Mouse (Mus musculus) kidney, adult 2 months (tissue): ENCODE results near the gene Sap30bp. TPM values are rescaled to one million over a fixed set of nuclear protein-coding genes. Genes with fewer than 3 reads are reported as not detected.

Experiments
- DNase-seq: peaks from one replicate; pipeline ENCODE4 v3.0.0; 2021
- H3K27ac ChIP-seq: fragments of 200-500 bp; 2 replicates; pipeline ENCODE4 v1.5.1; 2012; ENCODE audit warnings: low read depth, low read length, control low read depth, inconsistent platforms; ENCODE audit not compliant: insufficient read depth
- H3K27me3 ChIP-seq: fragments of 200-500 bp; replicated peaks from 2 replicates; pipeline ENCODE4 v1.6.1; 2012; ENCODE audit warnings: mild to moderate bottlenecking, moderate library complexity, low read length, inconsistent platforms; ENCODE audit not compliant: control insufficient read depth, insufficient read depth
- H3K36me3 ChIP-seq: fragments of 200-500 bp; 2 replicates; pipeline ENCODE4 v1.6.1; 2012; ENCODE audit warnings: mild to moderate bottlenecking, moderate library complexity, low read length, inconsistent platforms; ENCODE audit not compliant: control insufficient read depth, insufficient read depth
- H3K4me1 ChIP-seq: fragments of 200-500 bp; 2 replicates; pipeline ENCODE4 v1.6.1; 2011; ENCODE audit warnings: low read length; ENCODE audit not compliant: control insufficient read depth, insufficient read depth
- H3K4me3 ChIP-seq: fragments of 200-500 bp; 2 replicates; pipeline ENCODE4 v1.5.1; 2011; ENCODE audit warnings: mild to moderate bottlenecking, low read depth, low read length, control low read depth; ENCODE audit not compliant: insufficient read depth
- CTCF ChIP-seq: fragments of 200-500 bp; conservative IDR thresholded peaks from 2 replicates; pipeline ENCODE4 v1.5.1; 2011; ENCODE audit warnings: low read depth, mild to moderate bottlenecking, control low read depth, low read length, moderate library complexity, mixed read lengths; ENCODE audit not compliant: insufficient read depth, insufficient read length
- POLR2A ChIP-seq: fragments of 200-500 bp; IDR thresholded peaks from one replicate; pipeline ENCODE4 v1.6.1; 2011; ENCODE audit warnings: low read depth, low read length, control low read depth
- WGBS: fragments of 180-500 bp; shearing (Covaris S2); methylation state at CpG from one replicate; pipeline ENCODE4 v1.1.7; 2018; 5-methylcytosine and 5-hydroxymethylcytosine counted together
- polyA plus RNA-seq: library from polyadenylated mRNA; depleted of rRNA; stranded (reverse); fragments of >200 nt; gene quantifications from 2 replicates; pipeline ENCODE4 v1.2.3, GENCODE M21; 2012

The Sap30bp gene
- polyA plus RNA-seq, 1 experiment = 20.5 TPM

GRCm38 (mm10) chr11:115906521-115906920, 26.6 kb upstream of the Sap30bp start:
- peaks cover 53% of the 10 kb centered on the region for H3K4me1 ChIP-seq
- no peak for TF ChIP-seq POLR2A
- peak overlapping the region; percentile 87 for H3K27ac ChIP-seq
- peak; percentile 70 for DNase-seq
- no peaks in the 10 kb centered on the region for H3K36me3 ChIP-seq
- H3K27me3 ChIP-seq = no peaks in the 10 kb centered on the region
- no peak overlapping the region for H3K4me3 ChIP-seq
- WGBS = 45% methylated on average over 5 of the region's 5 CpGs

DNA sequence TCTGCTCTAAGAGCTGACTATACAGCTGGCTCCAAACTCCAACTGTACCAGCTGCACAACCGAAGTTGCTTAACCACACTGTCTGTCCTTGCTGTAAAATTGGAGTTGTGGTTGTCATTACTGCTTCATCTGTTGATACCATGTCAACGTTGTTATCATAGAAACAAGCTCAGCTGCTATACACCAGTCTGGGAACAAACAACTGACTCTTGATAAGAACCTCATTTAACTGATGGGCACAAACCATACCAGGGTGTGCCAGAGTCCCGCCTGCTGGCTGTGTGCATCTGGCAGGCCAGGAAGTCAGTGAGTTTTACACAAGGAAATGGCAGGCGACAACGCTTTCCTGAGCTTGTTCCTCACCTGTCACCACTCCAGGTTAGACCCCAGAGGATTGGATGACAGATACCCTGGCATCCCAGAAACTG, 21.9 kb upstream of the Sap30bp start:
- H3K27me3 ChIP-seq = no peaks in the 10 kb centered on the region
- peak; percentile 23 for DNase-seq
- H3K36me3 ChIP-seq = no peaks in the 10 kb centered on the region
- peak overlapping the region; percentile 95 for H3K27ac ChIP-seq
- 70% methylated on average over 5 of the region's 5 CpGs for WGBS
- no peak for TF ChIP-seq POLR2A
- TF ChIP-seq CTCF = no peak
- peaks cover 25% of the 10 kb centered on the region for H3K4me1 ChIP-seq
- no peak overlapping the region for H3K4me3 ChIP-seq

DNA sequence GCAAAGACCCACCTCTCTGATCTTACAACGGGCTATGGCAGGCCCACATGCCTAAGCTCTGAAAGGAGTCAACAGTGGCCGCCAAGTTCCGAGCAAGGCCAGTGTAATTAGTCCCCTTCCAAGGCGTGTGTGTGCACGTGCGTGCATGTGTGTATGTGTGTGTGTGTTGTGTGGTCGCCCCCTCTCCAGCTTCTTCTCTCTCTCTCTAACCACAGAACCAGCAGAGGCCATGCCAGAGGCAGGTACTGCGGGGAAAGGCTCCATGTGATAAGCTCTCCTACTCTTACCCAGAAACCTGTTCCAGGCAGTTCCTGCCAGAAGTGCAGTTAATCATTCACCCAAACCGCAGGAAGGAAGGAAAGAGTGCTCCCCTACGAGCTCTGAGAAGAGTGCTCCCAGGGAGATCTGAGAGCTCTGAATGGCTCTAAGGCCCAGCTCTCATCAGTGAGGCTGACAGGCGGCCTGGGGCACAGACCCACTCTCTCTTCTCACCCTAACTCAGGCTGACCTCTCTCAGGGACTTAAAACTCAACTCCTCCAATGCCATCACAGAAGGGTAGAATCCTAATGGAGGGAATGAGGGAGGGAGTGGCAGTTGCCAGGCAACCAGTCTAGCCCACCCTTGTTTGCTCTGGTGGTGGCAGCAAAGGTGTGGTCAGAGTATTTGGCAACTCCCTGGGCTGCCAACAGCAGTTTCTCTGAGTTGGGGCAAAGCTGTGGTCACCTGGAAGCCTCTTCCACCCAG, 21.3 kb upstream of the Sap30bp start, which contains the start of gene Smim6:
TSS of gene Smim6 (plus strand) at position 386 of the 745 bp plus-strand sequence.
- DNase-seq = peak; percentile 91
- H3K4me1 ChIP-seq = peaks cover 18% of the 10 kb centered on the region
- 38% methylated on average over 11 of the region's 11 CpGs for WGBS
- peak within 1 kb of the TSS; percentile 95 for H3K27ac ChIP-seq
- TF ChIP-seq POLR2A = no peak
- TF ChIP-seq CTCF = no peak
- no peaks in the 10 kb centered on the region for H3K27me3 ChIP-seq
- H3K4me3 ChIP-seq = no peak within 1 kb of the TSS
- H3K36me3 ChIP-seq = no peaks in the 10 kb centered on the region

DNA sequence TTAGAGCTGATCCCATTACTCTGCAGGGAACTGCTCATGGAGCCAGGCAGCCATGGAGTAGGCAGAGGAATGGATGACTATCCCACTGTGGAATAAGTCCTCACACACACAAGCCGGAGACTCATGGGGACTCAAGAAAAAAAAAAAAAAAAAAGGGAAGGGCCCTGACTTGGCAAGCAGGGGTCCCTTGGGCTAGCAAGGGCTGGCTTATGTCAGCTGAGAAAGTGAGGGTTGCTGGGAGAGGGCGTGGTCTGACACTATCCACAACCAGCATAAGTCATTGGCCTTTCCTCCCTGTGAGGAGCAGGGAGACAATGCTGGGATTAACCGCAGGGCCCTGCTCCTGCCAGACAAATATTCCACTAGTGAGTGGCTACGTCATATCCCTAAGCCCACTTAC, 16.5 kb upstream of the Sap30bp start:
- Histone ChIP-seq H3K27me3 (no peaks in the 10 kb centered on the region), H3K4me3 (no peak overlapping the region), H3K27ac (no peak overlapping the region), H3K4me1 (peaks cover 6% of the 10 kb centered on the region), H3K36me3 (no peaks in the 10 kb centered on the region)
- no peak for TF ChIP-seq POLR2A
- no peak for TF ChIP-seq CTCF
- 94% methylated on average over 4 of the region's 4 CpGs for WGBS
- no peak for DNase-seq

DNA sequence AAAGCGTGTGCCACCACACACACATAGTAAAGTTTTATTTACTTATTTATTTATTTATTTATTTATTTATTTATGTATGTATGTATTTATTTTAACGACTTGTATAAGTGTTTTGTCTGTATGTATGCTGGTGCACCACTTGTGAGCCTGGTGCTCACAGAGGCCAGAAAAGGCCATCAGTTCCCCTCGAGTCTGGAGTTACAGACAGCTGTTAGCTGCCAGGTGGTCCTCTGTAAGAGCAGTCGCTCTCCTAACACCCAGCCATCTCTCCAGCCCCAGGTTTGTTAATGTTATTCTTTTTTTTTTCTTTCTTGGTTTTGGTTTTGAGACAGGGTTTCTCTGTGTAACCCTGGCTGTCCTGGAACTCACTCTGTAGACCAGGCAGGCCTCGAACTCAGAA, 14.4 kb upstream of the Sap30bp start:
- DNase-seq = no peak
- H3K36me3 ChIP-seq = no peaks in the 10 kb centered on the region
- H3K4me3 ChIP-seq = no peak overlapping the region
- H3K27me3 ChIP-seq = no peaks in the 10 kb centered on the region
- 95% methylated on average over 5 of the region's 5 CpGs for WGBS
- H3K4me1 ChIP-seq = no peaks in the 10 kb centered on the region
- TF ChIP-seq POLR2A (no peak), CTCF (no peak)
- no peak overlapping the region for H3K27ac ChIP-seq

DNA sequence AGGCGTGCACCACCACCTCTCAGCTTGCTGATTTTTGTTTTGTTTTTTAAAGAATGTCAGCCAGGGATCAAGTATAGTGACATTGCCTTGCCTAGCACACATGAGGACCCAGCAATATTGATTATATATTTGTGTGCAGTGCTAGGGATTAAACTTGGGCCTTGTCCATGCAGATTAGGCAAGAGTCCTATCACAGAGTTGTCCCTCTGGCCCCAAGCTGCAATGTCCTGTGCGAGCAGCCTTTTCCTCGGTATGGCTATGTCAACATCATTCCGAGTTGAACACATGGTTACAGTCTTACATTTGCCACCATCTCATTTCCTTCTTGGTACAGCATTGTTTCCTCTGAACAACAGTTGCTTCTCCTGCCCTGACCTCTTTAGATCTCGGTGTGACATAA, 14.0 kb upstream of the Sap30bp start:
- WGBS = 93% methylated on average over 5 of the region's 5 CpGs
- Histone ChIP-seq H3K4me1 (no peaks in the 10 kb centered on the region), H3K27ac (no peak overlapping the region), H3K4me3 (no peak overlapping the region), H3K36me3 (no peaks in the 10 kb centered on the region), H3K27me3 (no peaks in the 10 kb centered on the region)
- no peak for DNase-seq
- no peak for TF ChIP-seq CTCF
- TF ChIP-seq POLR2A = no peak

- H3K27me3 ChIP-seq = no peaks in the 10 kb centered on the region
- no peak for TF ChIP-seq POLR2A
- TF ChIP-seq CTCF = peak; percentile 70
- 33% methylated on average over 6 of the region's 6 CpGs for WGBS
- no peaks in the 10 kb centered on the region for H3K36me3 ChIP-seq
- H3K4me1 ChIP-seq = no peaks in the 10 kb centered on the region
- DNase-seq = peak; percentile 73
- H3K27ac ChIP-seq = no peak overlapping the region
- no peak overlapping the region for H3K4me3 ChIP-seq
These were observed 12.8 kb upstream of the Sap30bp start for GRCm38 (mm10) chr11:115920110-115920818.
